Mouse (Mus musculus) hindbrain, embryonic 14.5 days (tissue): ENCODE data around the gene Mettl9. TPM values are rescaled to one million over a fixed set of nuclear protein-coding genes. Genes with fewer than 3 reads are reported as not detected.

Source experiments
- ATAC-seq: fragments of 200-750 bp; cut with Nextera tagmentation; 2 replicates; pipeline ENCODE4 v1.8.0; 2017; ENCODE audit warnings: moderate number of reproducible peaks, mild to moderate bottlenecking, moderate TSS enrichment, moderate library complexity; ENCODE audit not compliant: low FRiP score
- DNase-seq: peaks from one replicate; pipeline ENCODE4 v3.0.0-alpha.2; 2015; ENCODE audit warnings: low spot score
- H3K27ac ChIP-seq: fragments of 300-500 bp; sonication (generic); 2 replicates; pipeline ENCODE4 v1.5.1; 2014; ENCODE audit warnings: mild to moderate bottlenecking, moderate library complexity
- H3K27me3 ChIP-seq: fragments of 300-500 bp; sonication (generic); 2 replicates; pipeline ENCODE4 v1.6.1; 2014; ENCODE audit warnings: mild to moderate bottlenecking, low read length, mixed read lengths; ENCODE audit not compliant: control insufficient read depth, insufficient read depth
- H3K36me3 ChIP-seq: fragments of 300-500 bp; sonication (generic); replicated peaks from 2 replicates; pipeline ENCODE4 v1.6.1; 2014; ENCODE audit not compliant: control insufficient read depth, insufficient read depth
- H3K4me1 ChIP-seq: fragments of 300-500 bp; sonication (generic); replicated peaks from 2 replicates; pipeline ENCODE4 v1.6.1; 2014; ENCODE audit warnings: antibody characterized with exemption, low read length, mixed read lengths; ENCODE audit not compliant: control insufficient read depth, insufficient read depth
- H3K4me2 ChIP-seq: fragments of 300-500 bp; sonication (generic); replicated peaks from 2 replicates; pipeline ENCODE4 v1.6.1; 2014; ENCODE audit warnings: mild to moderate bottlenecking, moderate library complexity
- H3K4me3 ChIP-seq: fragments of 300-500 bp; sonication (generic); replicated peaks from 2 replicates; pipeline ENCODE4 v1.5.1; 2014; ENCODE audit warnings: mild to moderate bottlenecking, low read length
- H3K9ac ChIP-seq: fragments of 300-500 bp; sonication (generic); 2 replicates; pipeline ENCODE4 v1.6.1; 2014
- H3K9me3 ChIP-seq: fragments of 300-500 bp; sonication (generic); 2 replicates; pipeline ENCODE4 v1.6.1; 2016; ENCODE audit warnings: low read length; ENCODE audit not compliant: control insufficient read depth
- whole genome bisulfite sequencing: fragments of 180-500 bp; shearing (Covaris S2); extraction: QIAGEN DNeasy Blood & Tissue Kit; methylation state at CpG from one replicate; pipeline ENCODE4 v1.1.7; 2014; 5-methylcytosine and 5-hydroxymethylcytosine counted together
- polyA plus RNA-seq: library from polyadenylated mRNA; unstranded; fragments of >200 nt; fragmentation: Nextera tagmentation; extraction: Ambion mirVana; gene quantifications from 2 replicates; pipeline ENCODE4 v1.2.1, GENCODE M21; 2014

Mettl9 gene
- polyA plus RNA-seq, 1 experiment from 2014 or later = 209 TPM

- no peak overlapping the region for H3K9ac ChIP-seq
- H3K4me1 ChIP-seq = 0 out of 2 replicates have a peak, but pooled peaks cover 9% of the 10 kb centered on the region
- H3K4me3 ChIP-seq = no peak overlapping the region
- ATAC-seq = peak; percentile 34; the same call in 1 of the 2 replicates
- no peak for DNase-seq
- 0 out of 2 replicates have a peak, but pooled peaks cover 8% of the 10 kb centered on the region for H3K36me3 ChIP-seq
- no peaks in the 10 kb centered on the region for H3K27me3 ChIP-seq
- no peak overlapping the region for H3K4me2 ChIP-seq
- 65% methylated on average over 9 of the region's 9 CpGs for WGBS
- no peak overlapping the region for H3K27ac ChIP-seq
- H3K9me3 ChIP-seq = no peaks in the 10 kb centered on the region
These were observed 48.8 kb downstream of the Mettl9 start for GRCm38 (mm10) chr7:121082949-121083513.

- Histone ChIP-seq H3K9me3 (no peaks in the 10 kb centered on the region), H3K36me3 (no peaks in the 10 kb centered on the region), H3K9ac (no peak overlapping the region), H3K27me3 (no peaks in the 10 kb centered on the region), H3K4me2 (no peak overlapping the region), H3K27ac (no peak overlapping the region), H3K4me1 (0 out of 2 replicates have a peak, but pooled peaks cover 9% of the 10 kb centered on the region), H3K4me3 (no peak overlapping the region)
- 59% methylated on average over 8 of the region's 8 CpGs for WGBS
- ATAC-seq (no peak), DNase-seq (no peak)
These were observed 50.7 kb downstream of the Mettl9 start for GRCm38 (mm10) chr7:121084840-121085453.

- H3K4me1 ChIP-seq = 0 out of 2 replicates have a peak, but pooled peaks cover 9% of the 10 kb centered on the region
- no peak for DNase-seq
- no peak overlapping the region for H3K4me2 ChIP-seq
- no peak for ATAC-seq
- no peaks in the 10 kb centered on the region for H3K36me3 ChIP-seq
- no peak overlapping the region for H3K9ac ChIP-seq
- no peaks in the 10 kb centered on the region for H3K27me3 ChIP-seq
- 22% methylated on average over 4 of the region's 4 CpGs for WGBS
- H3K27ac ChIP-seq = no peak overlapping the region
- no peaks in the 10 kb centered on the region for H3K9me3 ChIP-seq
- H3K4me3 ChIP-seq = no peak overlapping the region
These were observed 51.3 kb downstream of the Mettl9 start for GRCm38 (mm10) chr7:121085500-121085899.

GRCm38 (mm10) chr7:121088745-121089144 lies 54.5 kb downstream of the Mettl9 start:
- Histone ChIP-seq H3K36me3 (no peaks in the 10 kb centered on the region), H3K27ac (no peak overlapping the region), H3K4me3 (no peak overlapping the region), H3K9ac (no peak overlapping the region), H3K9me3 (no peaks in the 10 kb centered on the region), H3K4me1 (0 out of 2 replicates have a peak, but pooled peaks cover 4% of the 10 kb centered on the region), H3K4me2 (no peak overlapping the region), H3K27me3 (no peaks in the 10 kb centered on the region)
- WGBS = 76% methylated on average over 5 of the region's 5 CpGs
- DNase-seq (no peak), ATAC-seq (no peak)

GRCm38 (mm10) chr7:121090748-121091147 lies 56.5 kb downstream of the Mettl9 start:
- H3K27me3 ChIP-seq = no peaks in the 10 kb centered on the region
- DNase-seq = no peak
- no peak overlapping the region for H3K4me2 ChIP-seq
- ATAC-seq = no peak
- no peaks in the 10 kb centered on the region for H3K36me3 ChIP-seq
- WGBS = 93% methylated on average over 7 of the region's 7 CpGs
- no peak overlapping the region for H3K27ac ChIP-seq
- no peak overlapping the region for H3K4me3 ChIP-seq
- H3K9ac ChIP-seq = no peak overlapping the region
- 0 out of 2 replicates have a peak, but pooled peaks cover 1% of the 10 kb centered on the region for H3K4me1 ChIP-seq
- H3K9me3 ChIP-seq = no peaks in the 10 kb centered on the region

GRCm38 (mm10) chr7:121093026-121093425 lies 58.8 kb downstream of the Mettl9 start:
- no peaks in the 10 kb centered on the region for H3K4me1 ChIP-seq
- no peaks in the 10 kb centered on the region for H3K27me3 ChIP-seq
- H3K9me3 ChIP-seq = no peaks in the 10 kb centered on the region
- H3K9ac ChIP-seq = no peak overlapping the region
- H3K4me2 ChIP-seq = no peak overlapping the region
- WGBS = 72% methylated on average over 4 of the region's 4 CpGs
- no peak overlapping the region for H3K4me3 ChIP-seq
- no peaks in the 10 kb centered on the region for H3K36me3 ChIP-seq
- ATAC-seq (no peak), DNase-seq (no peak)
- no peak overlapping the region for H3K27ac ChIP-seq

- H3K4me3 ChIP-seq = no peak overlapping the region
- H3K4me2 ChIP-seq = no peak overlapping the region
- no peak overlapping the region for H3K27ac ChIP-seq
- 79% methylated on average over 10 of the region's 10 CpGs for WGBS
- H3K9ac ChIP-seq = no peak overlapping the region
- H3K27me3 ChIP-seq = no peaks in the 10 kb centered on the region
- H3K36me3 ChIP-seq = no peaks in the 10 kb centered on the region
- H3K9me3 ChIP-seq = no peaks in the 10 kb centered on the region
- DNase-seq = no peak
- H3K4me1 ChIP-seq = no peaks in the 10 kb centered on the region
- ATAC-seq = no peak
These were observed 64.6 kb downstream of the Mettl9 start for GRCm38 (mm10) chr7:121098614-121099389.

GRCm38 (mm10) chr7:121107851-121108250 lies 73.6 kb downstream of the Mettl9 start:
- ATAC-seq (no peak), DNase-seq (no peak)
- Histone ChIP-seq H3K9me3 (no peaks in the 10 kb centered on the region), H3K9ac (no peak overlapping the region), H3K27me3 (no peaks in the 10 kb centered on the region), H3K27ac (no peak overlapping the region), H3K4me1 (no peaks in the 10 kb centered on the region), H3K4me3 (no peak overlapping the region), H3K4me2 (no peak overlapping the region), H3K36me3 (no peaks in the 10 kb centered on the region)
- WGBS = 78% methylated on average over 3 of the region's 3 CpGs

GRCm38 (mm10) chr7:121111321-121111720 lies 77.1 kb downstream of the Mettl9 start:
- Histone ChIP-seq H3K27ac (no peak overlapping the region), H3K4me1 (no peaks in the 10 kb centered on the region), H3K9me3 (no peaks in the 10 kb centered on the region), H3K36me3 (no peaks in the 10 kb centered on the region), H3K4me3 (no peak overlapping the region), H3K27me3 (no peaks in the 10 kb centered on the region), H3K9ac (no peak overlapping the region), H3K4me2 (no peak overlapping the region)
- DNase-seq = no peak
- WGBS = 40% methylated on average over 3 of the region's 3 CpGs
- no peak for ATAC-seq
